Mouse (Mus musculus): Measurements from ENCODE around the gene 2310011J03Rik.

GRCm38 (mm10) chr10:80341491-80342304, 21.4 kb upstream of the 2310011J03Rik start:
- no peak for TF ChIP-seq CTCF (IDR thresholded peaks at IDR 0.05; ENCODE audit: low read depth, low read length)
- no peak for TF ChIP-seq POLR2A (IDR thresholded peaks at IDR 0.05; ENCODE audit: insufficient read depth, low read length)
- no peak for TF ChIP-seq EP300 (IDR thresholded peaks at IDR 0.05; ENCODE audit: insufficient read depth, low read depth, low read length)

Data from ES-Bruce4 (cell line).